In the genomic region with DNA sequence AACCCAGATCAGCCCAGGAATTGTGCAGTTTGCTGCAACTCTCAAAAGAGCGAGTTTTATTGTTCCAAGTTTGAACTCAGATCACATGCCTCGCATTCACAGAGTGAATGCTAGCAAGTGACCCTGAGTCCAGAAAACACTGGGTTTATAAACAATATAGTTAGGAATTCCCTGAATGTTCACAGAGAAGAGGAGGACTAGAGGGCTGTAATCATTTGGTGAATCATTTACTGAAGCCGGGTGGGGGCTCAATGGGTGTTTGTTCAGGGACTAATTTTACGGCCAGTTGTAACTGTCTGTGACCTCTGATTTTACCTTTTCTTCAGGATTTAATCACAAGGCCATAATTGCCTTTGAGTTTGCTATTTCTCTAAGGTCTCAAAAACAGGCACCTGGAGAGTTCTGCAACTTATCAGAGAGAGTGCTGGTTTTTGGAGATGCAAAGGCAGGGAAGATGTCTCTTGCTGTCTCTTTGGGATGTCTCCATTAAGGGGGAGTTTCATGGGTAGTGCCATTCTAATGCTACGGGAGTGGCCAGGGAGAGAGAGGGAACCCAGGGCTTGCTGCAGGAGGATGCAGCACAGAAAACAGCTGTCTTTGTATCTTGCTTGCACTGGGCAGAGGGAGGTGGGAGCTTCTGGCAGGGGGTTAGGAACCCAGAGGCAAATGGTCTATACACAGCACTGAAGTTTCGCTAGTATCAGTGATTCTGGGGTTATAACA, we compare ENCODE assay signal across 15 mouse cellular contexts.
DNase-seq lines count a peak whose midpoint lies in the region; ATAC-seq and TF ChIP-seq lines count a peak whose summit lies in the region.
"Had no signal": no experiment of that assay in that cellular context is flagged by ENCODE, and none has a peak within 500 bp of the region (broad histone marks: within the 10 kb centered on the region; RNA-seq: fewer than 3 reads in every experiment).

No protein-coding gene starts in this region.

- WGBS in intestine, postnatal 0 days, result 26% methylated on average over 6 of the region's 6 CpGs
- 43% methylated on average over 6 of the region's 6 CpGs for WGBS in kidney, embryonic 14.5 days
- 18% methylated on average over 6 of the region's 6 CpGs for WGBS in large intestine, adult 2 months
- 89% methylated on average over 6 of the region's 6 CpGs for WGBS in midbrain, embryonic 16.5 days
- WGBS in cerebellum, adult 2 months, result 84% methylated on average over 6 of the region's 6 CpGs

- H3K9me3 ChIP-seq in intestine, postnatal 0 days (ENCODE audit: control insufficient read depth), result no peaks in the 10 kb centered on the region
- no peaks in the 10 kb centered on the region for H3K9me3 ChIP-seq in kidney, embryonic 14.5 days (ENCODE audit: control insufficient read depth, low read length)
- no peaks in the 10 kb centered on the region for H3K9me3 ChIP-seq in midbrain, embryonic 16.5 days (replicated peaks; ENCODE audit: control insufficient read depth, low read length, poor library complexity, severe bottlenecking)
- H3K9me3 ChIP-seq: forebrain, embryonic 12.5 days; heart, embryonic 12.5 days; hindbrain, embryonic 15.5 days; midbrain, embryonic 13.5 days had no signal

- 0 out of 2 replicates have a peak, but pooled peaks cover 3% of the 10 kb centered on the region for H3K4me1 ChIP-seq in intestine, postnatal 0 days (replicated peaks; ENCODE audit: control insufficient read depth, insufficient read depth, low read length)
- H3K4me1 ChIP-seq in kidney, embryonic 14.5 days (ENCODE audit: control insufficient read depth, insufficient read depth, low read length), result no peaks in the 10 kb centered on the region
- H3K4me1 ChIP-seq in midbrain, embryonic 16.5 days (ENCODE audit: control insufficient read depth, insufficient read depth, low read length), result no peaks in the 10 kb centered on the region
- no peaks in the 10 kb centered on the region for H3K4me1 ChIP-seq in cerebellum, adult 2 months (ENCODE audit: control insufficient read depth, insufficient read depth, low read length)
- H3K4me1 ChIP-seq: forebrain, embryonic 12.5 days; heart, embryonic 12.5 days; hindbrain, embryonic 15.5 days; midbrain, embryonic 13.5 days had no signal

- no peaks in the 10 kb centered on the region for H3K27me3 ChIP-seq in intestine, postnatal 0 days (replicated peaks; ENCODE audit: control insufficient read depth, insufficient read depth, low read length)
- no peaks in the 10 kb centered on the region for H3K27me3 ChIP-seq in kidney, embryonic 14.5 days (ENCODE audit: control insufficient read depth, insufficient read depth, low read length)
- no peaks in the 10 kb centered on the region for H3K27me3 ChIP-seq in midbrain, embryonic 16.5 days (ENCODE audit: control insufficient read depth, insufficient read depth, low read depth, low read length)
- H3K27me3 ChIP-seq in cerebellum, adult 2 months (ENCODE audit: control insufficient read depth, insufficient read depth, low read length), result no peaks in the 10 kb centered on the region
- H3K27me3 ChIP-seq: forebrain, embryonic 12.5 days; heart, embryonic 12.5 days; hindbrain, embryonic 15.5 days; midbrain, embryonic 13.5 days had no signal

- no peak for TF ChIP-seq CTCF in intestine, postnatal 0 days (IDR thresholded peaks at IDR 0.05; ENCODE audit: low read depth)
- TF ChIP-seq CTCF in cerebellum, adult 2 months (IDR thresholded peaks at IDR 0.05; ENCODE audit: borderline replicate concordance, insufficient read depth, low read depth, low read length), result no peak

- H3K27ac ChIP-seq in intestine, postnatal 0 days (ENCODE audit: low read depth, low read length), result peak overlapping the region; percentile 23; the same call in 1 of the 2 replicates
- H3K27ac ChIP-seq in kidney, embryonic 14.5 days (ENCODE audit: low read depth, low read length), result no peak overlapping the region
- H3K27ac ChIP-seq in midbrain, embryonic 16.5 days (ENCODE audit: low read length), result no peak overlapping the region
- H3K27ac ChIP-seq in cerebellum, adult 2 months (ENCODE audit: insufficient read depth, low read length), result no peak overlapping the region
- H3K27ac ChIP-seq: forebrain, embryonic 12.5 days; hindbrain, embryonic 15.5 days; midbrain, embryonic 13.5 days had no signal

- peak; percentile 11 for DNase-seq in large intestine, adult 2 months (ENCODE audit: low read depth, low spot score)
- peak; percentile 68 for DNase-seq in yolk sac, embryonic 10.5 days (ENCODE audit: low spot score)
- DNase-seq in cerebellum, adult 2 months, result no peak
- DNase-seq in layer of hippocampus, postnatal 14 days (ENCODE audit: low spot score in 2 of 2), result no peak
- DNase-seq: cerebellum, postnatal 14 days; lung, adult 2 months; right cerebral cortex, postnatal 4 days; thymus, postnatal 4 days had no signal

- no peak for TF ChIP-seq POLR2A in cerebellum, adult 2 months (IDR thresholded peaks at IDR 0.05; ENCODE audit: borderline replicate concordance, insufficient read depth, low read length)

- no peaks in the 10 kb centered on the region for H3K36me3 ChIP-seq in intestine, postnatal 0 days (ENCODE audit: control insufficient read depth, insufficient read depth)
- H3K36me3 ChIP-seq in kidney, embryonic 14.5 days (ENCODE audit: control insufficient read depth, insufficient read depth, low read length), result no peaks in the 10 kb centered on the region
- H3K36me3 ChIP-seq in midbrain, embryonic 16.5 days (ENCODE audit: control insufficient read depth, insufficient read depth, low read length), result no peaks in the 10 kb centered on the region
- H3K36me3 ChIP-seq: forebrain, embryonic 12.5 days; heart, embryonic 12.5 days; hindbrain, embryonic 15.5 days; midbrain, embryonic 13.5 days had no signal

- H3K9ac ChIP-seq in intestine, postnatal 0 days (ENCODE audit: low read depth, low read length), result no peak overlapping the region
- H3K9ac ChIP-seq in kidney, embryonic 14.5 days (ENCODE audit: low read depth, low read length), result no peak overlapping the region
- no peak overlapping the region for H3K9ac ChIP-seq in midbrain, embryonic 16.5 days (ENCODE audit: low read depth, low read length)
- H3K9ac ChIP-seq: forebrain, embryonic 12.5 days; heart, embryonic 12.5 days; hindbrain, embryonic 15.5 days; midbrain, embryonic 13.5 days had no signal

- H3K4me2 ChIP-seq in intestine, postnatal 0 days (replicated peaks; ENCODE audit: low read depth), result peak overlapping the region; percentile 43
- H3K4me2 ChIP-seq in kidney, embryonic 14.5 days (replicated peaks; ENCODE audit: low read depth, low read length), result no peak overlapping the region
- H3K4me2 ChIP-seq in midbrain, embryonic 16.5 days (ENCODE audit: low read length), result no peak overlapping the region
- H3K4me2 ChIP-seq: forebrain, embryonic 12.5 days; heart, embryonic 12.5 days; hindbrain, embryonic 15.5 days; midbrain, embryonic 13.5 days had no signal

- ATAC-seq in intestine, postnatal 0 days, result peak; percentile 94
- ATAC-seq in kidney, embryonic 14.5 days (ENCODE audit: low FRiP score, low TSS enrichment), result peak; percentile 43; the same call in 1 of the 2 replicates
- ATAC-seq in midbrain, embryonic 16.5 days, result no peak
- ATAC-seq: midbrain, embryonic 13.5 days had no signal

- no peak overlapping the region for H3K4me3 ChIP-seq in intestine, postnatal 0 days (ENCODE audit: low read depth, low read length)
- H3K4me3 ChIP-seq in kidney, embryonic 14.5 days (ENCODE audit: low read length), result no peak overlapping the region
- no peak overlapping the region for H3K4me3 ChIP-seq in midbrain, embryonic 16.5 days (ENCODE audit: low read depth, low read length)
- no peak overlapping the region for H3K4me3 ChIP-seq in cerebellum, adult 2 months (replicated peaks; ENCODE audit: insufficient read depth, low read depth, low read length)
- H3K4me3 ChIP-seq: forebrain, embryonic 12.5 days; heart, embryonic 12.5 days; hindbrain, embryonic 15.5 days; midbrain, embryonic 13.5 days had no signal

Comparison
In these comparisons a context has a peak if more than half of its experiments do, and no peak if none do; other contexts are left out.
1. DNase-seq: peak in large intestine, adult 2 months (single experiment) and yolk sac, embryonic 10.5 days (single experiment); none in cerebellum, adult 2 months (0 of 2) and layer of hippocampus, postnatal 14 days (0 of 2).